Mouse (Mus musculus): ENCODE measurements around the gene Mettl26. TPM values are rescaled to one million over a fixed set of nuclear protein-coding genes. Genes with fewer than 3 reads are reported as not detected.

Mettl26 gene
- total and polyA plus RNA-seq, 2 experiments from 2014 or later, result 64.8 to 67.3 TPM

GRCm38 (mm10) chr17:25879261-25879660 is 4.4 kb downstream of the Mettl26 start:
- peaks cover 35% of the 10 kb centered on the region for H3K36me3 ChIP-seq (ENCODE audit: insufficient read depth, low read length)
- no peak overlapping the region for H3K4me2 ChIP-seq (ENCODE audit: low read depth, low read length, poor library complexity, severe bottlenecking)
- peaks cover 14% of the 10 kb centered on the region for H3K4me1 ChIP-seq (ENCODE audit: insufficient read depth, low read length)
- ATAC-seq (ENCODE audit: low FRiP score), result no peak
- DNase-seq (ENCODE audit: low spot score), result peak; percentile 10
- 42% methylated on average over 4 of the region's 4 CpGs for WGBS
- H3K4me3 ChIP-seq (ENCODE audit: low read depth, low read length), result no peak overlapping the region
- H3K27ac ChIP-seq (ENCODE audit: low read depth, low read length), result no peak overlapping the region
- H3K9ac ChIP-seq (replicated peaks; ENCODE audit: low read length, poor library complexity, severe bottlenecking), result no peak overlapping the region
- no peaks in the 10 kb centered on the region for H3K9me3 ChIP-seq (ENCODE audit: low read length)
- no peaks in the 10 kb centered on the region for H3K27me3 ChIP-seq (ENCODE audit: insufficient read depth, low read length)
- peak; percentile 68 for TF ChIP-seq CTCF (IDR thresholded peaks at IDR 0.05)

GRCm38 (mm10) chr17:25879750-25880149 is 4.9 kb downstream of the Mettl26 start:
- peaks cover 14% of the 10 kb centered on the region for H3K4me1 ChIP-seq (ENCODE audit: insufficient read depth, low read length)
- H3K36me3 ChIP-seq (ENCODE audit: insufficient read depth, low read length), result peaks cover 40% of the 10 kb centered on the region
- H3K9ac ChIP-seq (replicated peaks; ENCODE audit: low read length, poor library complexity, severe bottlenecking), result no peak overlapping the region
- peak overlapping the region; percentile 26; the same call in 1 of the 2 replicates for H3K27ac ChIP-seq (ENCODE audit: low read depth, low read length)
- DNase-seq (ENCODE audit: low spot score) (no peak), ATAC-seq (ENCODE audit: low FRiP score) (no peak)
- H3K4me2 ChIP-seq (ENCODE audit: low read depth, low read length, poor library complexity, severe bottlenecking), result no peak overlapping the region
- 60% methylated on average over 8 of the region's 8 CpGs for WGBS
- no peaks in the 10 kb centered on the region for H3K27me3 ChIP-seq (ENCODE audit: insufficient read depth, low read length)
- no peak overlapping the region for H3K4me3 ChIP-seq (ENCODE audit: low read depth, low read length)
- H3K9me3 ChIP-seq (ENCODE audit: low read length), result no peaks in the 10 kb centered on the region
- TF ChIP-seq CTCF (IDR thresholded peaks at IDR 0.05), result no peak

DNA sequence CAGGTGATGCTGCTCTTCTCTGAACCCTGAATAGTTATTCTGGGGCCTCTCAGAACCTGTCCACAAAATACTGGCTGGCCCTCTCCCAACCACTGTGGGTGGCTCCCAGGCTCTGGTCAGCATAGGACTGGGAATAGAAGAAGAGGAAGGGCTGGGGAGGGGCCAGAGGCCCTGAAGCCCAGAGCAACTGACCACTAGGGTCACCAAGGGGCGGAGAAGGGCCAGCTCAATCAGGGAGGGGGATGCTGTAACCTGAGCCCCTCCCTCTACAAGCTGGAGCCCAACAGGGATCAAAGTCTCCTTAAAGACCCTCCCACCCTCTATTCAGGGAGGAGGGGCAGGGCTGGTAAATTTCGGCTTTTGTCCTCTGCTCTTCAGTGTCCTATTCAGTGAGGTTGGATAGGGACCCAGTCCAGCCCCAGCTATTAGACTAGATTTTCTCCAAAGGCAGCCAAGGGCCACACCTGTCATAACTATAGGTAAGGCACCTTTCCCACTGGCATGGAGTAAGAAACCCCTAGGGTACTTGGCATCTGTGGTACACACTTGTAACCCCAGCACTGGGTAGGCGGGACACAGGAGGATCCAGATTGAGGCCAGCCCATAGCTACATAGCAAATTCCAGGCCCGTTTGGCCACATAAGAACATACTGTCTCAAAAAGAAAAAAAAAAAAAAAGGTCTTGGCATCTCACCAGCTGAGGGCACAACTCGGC is 5.5 kb downstream of the Mettl26 start, which contains the start of gene Wfikkn1:
Gene Wfikkn1, minus strand, starts transcription at position 663 of the 715 bp plus-strand sequence.
- ATAC-seq (ENCODE audit: low FRiP score) (no peak), DNase-seq (ENCODE audit: low spot score) (peak; percentile 21)
- Histone ChIP-seq H3K4me3 (ENCODE audit: low read depth, low read length) (no peak within 1 kb of the TSS), H3K27ac (ENCODE audit: low read depth, low read length) (peak within 1 kb of the TSS; percentile 32; the same call in 1 of the 2 replicates), H3K27me3 (ENCODE audit: insufficient read depth, low read length) (no peaks in the 10 kb centered on the region), H3K9me3 (ENCODE audit: low read length) (no peaks in the 10 kb centered on the region), H3K4me2 (ENCODE audit: low read depth, low read length, poor library complexity, severe bottlenecking) (no peak within 1 kb of the TSS), H3K9ac (replicated peaks; ENCODE audit: low read length, poor library complexity, severe bottlenecking) (no peak within 1 kb of the TSS), H3K36me3 (ENCODE audit: insufficient read depth, low read length) (peaks cover 40% of the 10 kb centered on the region), H3K4me1 (ENCODE audit: insufficient read depth, low read length) (peaks cover 14% of the 10 kb centered on the region)
- whole genome bisulfite sequencing, result 26% methylated on average over 5 of the region's 5 CpGs
- TF ChIP-seq CTCF (IDR thresholded peaks at IDR 0.05), result no peak

- TF ChIP-seq CTCF (IDR thresholded peaks at IDR 0.05), result no peak
- no peak overlapping the region for H3K9ac ChIP-seq (replicated peaks; ENCODE audit: low read length, poor library complexity, severe bottlenecking)
- no peaks in the 10 kb centered on the region for H3K27me3 ChIP-seq (ENCODE audit: insufficient read depth, low read length)
- H3K9me3 ChIP-seq (ENCODE audit: low read length), result no peaks in the 10 kb centered on the region
- H3K4me2 ChIP-seq (ENCODE audit: low read depth, low read length, poor library complexity, severe bottlenecking), result no peak overlapping the region
- H3K36me3 ChIP-seq (ENCODE audit: insufficient read depth, low read length), result peaks cover 40% of the 10 kb centered on the region
- 9% methylated on average over 5 of the region's 5 CpGs for WGBS
- H3K4me3 ChIP-seq (ENCODE audit: low read depth, low read length), result no peak overlapping the region
- ATAC-seq (ENCODE audit: low FRiP score), result no peak
- DNase-seq (ENCODE audit: low spot score), result no peak
- H3K27ac ChIP-seq (ENCODE audit: low read depth, low read length), result 0 out of 2 replicates have a peak overlapping the region, but pooled peaks have one; percentile 32
- H3K4me1 ChIP-seq (ENCODE audit: insufficient read depth, low read length), result peaks cover 13% of the 10 kb centered on the region
Observed at GRCm38 (mm10) chr17:25880913-25881641, 6.2 kb downstream of the Mettl26 start.

DNA sequence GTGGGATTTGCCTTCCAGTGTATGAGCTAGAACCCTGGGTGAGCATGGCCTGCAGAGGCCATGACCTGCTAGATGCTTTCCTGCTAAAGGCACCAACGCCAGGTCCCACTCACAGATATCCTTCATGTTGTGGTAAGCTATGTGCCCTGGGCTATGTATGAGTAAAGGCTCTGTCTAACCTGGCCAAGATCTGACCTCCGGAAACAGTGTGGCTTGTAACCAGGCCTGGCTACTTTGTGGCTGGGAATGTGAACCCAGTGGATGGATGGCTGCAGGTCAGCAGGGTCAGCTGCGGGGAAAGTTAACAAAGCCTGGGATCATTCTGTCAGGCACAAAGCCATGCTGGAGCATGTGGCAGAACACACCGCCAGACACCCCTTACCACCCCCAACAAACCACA is 6.8 kb downstream of the Mettl26 start:
- Histone ChIP-seq H3K36me3 (ENCODE audit: insufficient read depth, low read length) (peaks cover 40% of the 10 kb centered on the region), H3K27ac (ENCODE audit: low read depth, low read length) (no peak overlapping the region), H3K4me3 (ENCODE audit: low read depth, low read length) (no peak overlapping the region), H3K4me2 (ENCODE audit: low read depth, low read length, poor library complexity, severe bottlenecking) (no peak overlapping the region), H3K9ac (replicated peaks; ENCODE audit: low read length, poor library complexity, severe bottlenecking) (no peak overlapping the region), H3K27me3 (ENCODE audit: insufficient read depth, low read length) (no peaks in the 10 kb centered on the region), H3K9me3 (ENCODE audit: low read length) (no peaks in the 10 kb centered on the region), H3K4me1 (ENCODE audit: insufficient read depth, low read length) (peaks cover 7% of the 10 kb centered on the region)
- TF ChIP-seq CTCF (IDR thresholded peaks at IDR 0.05), result no peak
- WGBS, result 33% methylated on average over 4 of the region's 4 CpGs
- ATAC-seq (ENCODE audit: low FRiP score) (no peak), DNase-seq (ENCODE audit: low spot score) (no peak)

GRCm38 (mm10) chr17:25882306-25882705 is 7.4 kb downstream of the Mettl26 start:
- no peak overlapping the region for H3K27ac ChIP-seq (ENCODE audit: low read depth, low read length)

More at GRCm38 (mm10) chr17:25882306-25882705, 7.4 kb downstream of the Mettl26 start:
- Histone ChIP-seq H3K27me3 (ENCODE audit: insufficient read depth, low read length) (no peaks in the 10 kb centered on the region), H3K9me3 (ENCODE audit: low read length) (no peaks in the 10 kb centered on the region), H3K4me1 (ENCODE audit: insufficient read depth, low read length) (peaks cover 2% of the 10 kb centered on the region; the same call in 1 of the 2 replicates), H3K36me3 (ENCODE audit: insufficient read depth, low read length) (peaks cover 40% of the 10 kb centered on the region), H3K4me2 (ENCODE audit: low read depth, low read length, poor library complexity, severe bottlenecking) (no peak overlapping the region), H3K9ac (replicated peaks; ENCODE audit: low read length, poor library complexity, severe bottlenecking) (no peak overlapping the region), H3K4me3 (ENCODE audit: low read depth, low read length) (no peak overlapping the region)
- 0 out of 2 replicates have a peak, but pooled peaks have one; percentile 28 for TF ChIP-seq CTCF (IDR thresholded peaks at IDR 0.05)
- WGBS, result 38% methylated on average over 5 of the region's 5 CpGs
- ATAC-seq (ENCODE audit: low FRiP score) (no peak), DNase-seq (ENCODE audit: low spot score) (no peak)

Data from midbrain, postnatal 0 days (tissue).